Mouse (Mus musculus): Measurements from ENCODE around the gene Spint2. TPM values are rescaled to one million over a fixed set of nuclear protein-coding genes. Genes with fewer than 3 reads are reported as not detected.

Gene Spint2
- total and polyA plus RNA-seq, 2 experiments from 2014 or later = 36.7 to 127 TPM

DNA sequence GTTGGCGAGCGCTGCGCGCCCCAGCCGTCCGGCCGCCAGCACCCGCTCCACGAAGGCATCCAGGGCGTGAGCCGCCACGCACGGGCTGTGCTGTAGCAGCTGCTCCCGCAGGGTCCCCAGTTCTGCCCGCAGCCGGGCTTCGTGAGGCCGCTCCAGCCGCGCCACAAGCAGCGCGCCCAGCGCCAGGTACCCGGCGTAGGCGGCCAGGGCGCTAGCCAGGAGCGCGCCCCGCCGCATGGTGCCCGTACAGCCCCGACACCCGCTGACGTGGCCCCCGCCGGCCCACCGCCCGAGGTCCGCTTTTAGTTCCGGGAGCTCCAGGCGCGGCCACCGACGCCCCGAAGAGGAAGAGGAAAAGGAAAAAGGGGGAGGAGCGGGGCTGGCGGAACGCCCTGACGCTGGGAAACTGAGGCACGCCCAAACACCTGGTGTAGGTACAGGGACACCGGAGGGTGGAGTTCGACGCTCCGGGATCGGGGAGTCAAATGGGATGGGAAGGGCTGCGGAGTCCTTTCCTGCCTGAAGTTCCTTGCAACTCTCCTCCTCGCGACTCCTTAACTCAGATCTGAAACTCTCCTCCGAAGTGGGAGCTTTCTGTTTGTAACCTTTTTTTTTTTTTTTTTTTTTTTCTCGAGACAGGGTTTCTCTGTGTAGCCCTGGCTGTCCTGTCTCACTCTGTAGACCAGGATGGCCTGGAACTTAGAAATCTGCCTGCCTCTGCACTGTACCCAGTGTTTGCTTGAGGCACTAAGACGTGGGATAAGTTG is 49.3 kb downstream of the Spint2 start, which contains the start of gene Kcnk6:
Kcnk6 (minus strand) TSS at position 269 of the 767 bp plus-strand sequence.
- H3K27ac ChIP-seq (ENCODE audit: low read depth, low read length) = no peak within 1 kb of the TSS
- H3K9ac ChIP-seq = peak within 1 kb of the TSS; percentile 26
- no peak for DNase-seq
- ATAC-seq = no peak
- no peaks in the 10 kb centered on the region for H3K4me1 ChIP-seq (ENCODE audit: insufficient read depth)
- WGBS = 1% methylated on average over 50 of the region's 62 CpGs
- no peaks in the 10 kb centered on the region for H3K9me3 ChIP-seq (ENCODE audit: low read length)
- H3K4me2 ChIP-seq (ENCODE audit: low read depth) = peak within 1 kb of the TSS; percentile 86
- peak within 1 kb of the TSS; percentile 40 for H3K4me3 ChIP-seq (ENCODE audit: low read depth, low read length)
- H3K36me3 ChIP-seq (ENCODE audit: insufficient read depth) = no peaks in the 10 kb centered on the region
- TF ChIP-seq CTCF (IDR thresholded peaks at IDR 0.05; ENCODE audit: low read depth) = no peak
- H3K27me3 ChIP-seq (ENCODE audit: insufficient read depth, low read length) = peaks cover 13% of the 10 kb centered on the region

DNA sequence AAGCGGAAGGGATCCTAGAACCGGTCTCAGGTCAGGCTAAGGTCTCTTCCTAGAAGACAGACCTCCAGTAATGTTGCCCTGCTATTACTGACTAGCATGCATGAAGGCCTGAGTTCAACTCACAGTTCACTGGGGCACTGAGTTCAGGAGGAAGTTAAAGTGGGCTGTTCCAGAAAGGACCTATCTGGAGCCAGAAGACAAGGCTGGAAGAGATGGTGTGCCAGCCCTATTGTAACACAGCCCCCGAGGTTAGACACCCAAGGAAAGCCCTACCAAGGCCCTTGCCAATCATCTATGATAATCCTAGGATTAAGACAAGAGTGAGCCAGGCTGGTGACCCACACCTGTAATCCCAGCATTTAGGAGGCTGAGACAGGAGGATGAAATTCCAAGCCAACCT is 50.2 kb downstream of the Spint2 start:
- Histone ChIP-seq H3K9ac (no peak overlapping the region), H3K27me3 (ENCODE audit: insufficient read depth, low read length) (peaks cover 13% of the 10 kb centered on the region), H3K4me2 (ENCODE audit: low read depth) (peak overlapping the region; percentile 86; the same call in 1 of the 2 replicates), H3K27ac (ENCODE audit: low read depth, low read length) (no peak overlapping the region), H3K4me3 (ENCODE audit: low read depth, low read length) (peak overlapping the region; percentile 40; the same call in 1 of the 2 replicates), H3K9me3 (ENCODE audit: low read length) (no peaks in the 10 kb centered on the region), H3K36me3 (ENCODE audit: insufficient read depth) (no peaks in the 10 kb centered on the region), H3K4me1 (ENCODE audit: insufficient read depth) (no peaks in the 10 kb centered on the region)
- WGBS = 64% methylated on average over 3 of the region's 3 CpGs
- ATAC-seq (no peak), DNase-seq (no peak)
- TF ChIP-seq CTCF (IDR thresholded peaks at IDR 0.05; ENCODE audit: low read depth) = no peak

DNA sequence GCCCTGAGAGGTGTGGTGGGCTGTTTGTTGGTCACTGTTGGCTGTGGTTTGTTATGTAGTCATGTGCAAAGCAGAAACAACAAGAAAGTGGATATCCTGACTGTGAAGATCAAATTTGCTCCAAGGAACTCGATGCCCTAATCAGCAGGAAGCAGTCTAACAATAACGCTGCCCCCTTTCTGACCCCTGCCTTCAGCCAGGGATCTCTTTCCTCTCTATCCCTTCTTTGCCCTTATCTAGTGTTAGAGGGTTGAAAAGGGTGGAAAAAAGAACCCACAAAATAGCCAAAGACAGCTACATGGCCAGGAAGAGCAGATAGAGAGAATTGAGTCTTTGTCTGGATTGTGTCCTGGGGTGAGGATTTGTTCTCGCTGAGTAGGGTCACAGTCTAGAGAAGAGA is 51.2 kb downstream of the Spint2 start:
- Histone ChIP-seq H3K9me3 (ENCODE audit: low read length) (no peaks in the 10 kb centered on the region), H3K36me3 (ENCODE audit: insufficient read depth) (no peaks in the 10 kb centered on the region), H3K27ac (ENCODE audit: low read depth, low read length) (no peak overlapping the region), H3K4me2 (ENCODE audit: low read depth) (no peak overlapping the region), H3K4me3 (ENCODE audit: low read depth, low read length) (no peak overlapping the region), H3K9ac (no peak overlapping the region), H3K4me1 (ENCODE audit: insufficient read depth) (no peaks in the 10 kb centered on the region), H3K27me3 (ENCODE audit: insufficient read depth, low read length) (peaks cover 13% of the 10 kb centered on the region)
- no peak for ATAC-seq
- TF ChIP-seq CTCF (IDR thresholded peaks at IDR 0.05; ENCODE audit: low read depth) = no peak
- no peak for DNase-seq
- 24% methylated on average over 3 of the region's 3 CpGs for WGBS

DNA sequence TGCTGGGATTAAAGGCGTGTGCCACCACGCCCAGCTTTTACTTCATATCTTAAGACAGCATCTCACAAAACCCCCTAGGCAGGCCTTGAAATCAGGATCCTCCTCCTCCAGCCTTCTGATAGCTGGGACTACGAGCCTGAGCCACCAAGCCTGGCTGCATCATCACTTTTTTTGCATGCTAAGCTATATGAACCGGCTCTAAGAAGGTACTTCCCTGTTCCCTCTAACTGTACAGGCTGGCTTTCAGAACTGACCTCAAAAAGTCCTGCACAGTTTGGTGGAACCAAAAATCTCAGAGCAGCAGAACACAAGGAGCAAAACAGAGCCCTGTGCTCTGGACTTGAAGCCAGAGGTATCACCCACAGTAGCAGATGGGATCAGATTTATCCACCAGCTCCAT is 53.5 kb downstream of the Spint2 start:
- Histone ChIP-seq H3K9ac (no peak overlapping the region), H3K36me3 (ENCODE audit: insufficient read depth) (no peaks in the 10 kb centered on the region), H3K27ac (ENCODE audit: low read depth, low read length) (no peak overlapping the region), H3K4me1 (ENCODE audit: insufficient read depth) (peaks cover 6% of the 10 kb centered on the region; the same call in 1 of the 2 replicates), H3K4me2 (ENCODE audit: low read depth) (no peak overlapping the region), H3K4me3 (ENCODE audit: low read depth, low read length) (no peak overlapping the region), H3K9me3 (ENCODE audit: low read length) (no peaks in the 10 kb centered on the region), H3K27me3 (ENCODE audit: insufficient read depth, low read length) (peaks cover 12% of the 10 kb centered on the region)
- DNase-seq = no peak
- no peak for ATAC-seq
- TF ChIP-seq CTCF (IDR thresholded peaks at IDR 0.05; ENCODE audit: low read depth) = no peak
- 79% methylated on average over 4 of the region's 4 CpGs for WGBS

DNA sequence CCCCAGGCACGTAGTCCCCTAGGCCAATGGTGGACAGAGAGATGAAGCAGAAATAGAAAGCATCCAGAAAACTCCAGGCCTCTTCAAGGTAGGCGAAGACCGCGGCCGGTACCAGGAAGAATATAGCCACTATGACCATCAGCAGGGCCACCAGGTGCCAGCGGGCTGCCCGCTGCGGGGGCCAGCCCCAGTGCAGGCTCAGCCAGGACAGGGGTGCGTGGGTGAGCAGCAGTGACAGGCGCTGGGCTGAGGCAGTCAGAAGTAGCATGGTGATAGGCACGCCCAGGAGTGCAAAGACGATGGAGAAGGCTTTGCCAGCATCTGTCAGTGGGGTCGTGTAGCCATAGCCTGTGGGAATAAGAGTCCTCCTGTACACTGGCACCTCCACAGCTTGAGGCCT is 56.2 kb downstream of the Spint2 start:
- Histone ChIP-seq H3K4me2 (ENCODE audit: low read depth) (peak overlapping the region; percentile 31), H3K4me3 (ENCODE audit: low read depth, low read length) (no peak overlapping the region)

DNA sequence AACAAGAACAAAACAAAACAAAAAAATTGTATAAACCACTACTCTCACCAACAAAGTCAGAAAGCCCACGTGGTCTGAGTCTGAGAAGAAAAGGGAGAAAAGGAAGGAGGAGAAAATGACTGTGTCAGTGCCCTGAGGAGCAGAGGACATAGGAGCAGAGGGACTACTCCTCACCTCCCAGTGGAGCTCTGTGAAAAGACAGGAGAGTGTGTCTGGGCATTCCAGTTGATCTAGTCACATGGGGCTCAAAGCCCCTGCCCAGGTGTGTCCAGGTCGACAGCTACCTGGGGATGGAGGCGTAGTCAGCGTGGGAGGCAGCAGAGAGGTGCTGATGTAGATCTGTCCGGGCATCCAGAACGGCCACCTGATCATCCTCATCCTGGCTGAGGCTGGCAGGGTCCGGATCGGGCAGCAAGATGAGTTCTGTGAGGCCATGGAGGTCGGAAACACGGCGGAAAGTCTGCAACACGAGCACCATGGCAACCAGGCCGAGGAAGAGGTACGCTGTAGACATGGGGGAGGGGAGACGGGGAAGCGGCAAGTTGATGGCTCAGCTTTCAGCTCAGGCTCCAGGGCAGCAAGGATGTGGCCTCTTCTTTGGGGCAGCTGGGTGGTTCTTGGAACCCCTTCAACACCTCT is 56.8 kb downstream of the Spint2 start:
- TF ChIP-seq CTCF (IDR thresholded peaks at IDR 0.05; ENCODE audit: low read depth) = no peak
- WGBS = 11% methylated on average over 16 of the region's 16 CpGs
- peak; percentile 71 for ATAC-seq
- Histone ChIP-seq H3K27ac (ENCODE audit: low read depth, low read length) (no peak overlapping the region), H3K36me3 (ENCODE audit: insufficient read depth) (no peaks in the 10 kb centered on the region), H3K9me3 (ENCODE audit: low read length) (0 out of 2 replicates have a peak, but pooled peaks cover 2% of the 10 kb centered on the region), H3K4me1 (ENCODE audit: insufficient read depth) (peaks cover 6% of the 10 kb centered on the region; the same call in 1 of the 2 replicates), H3K9ac (peak overlapping the region; percentile 22; the same call in 1 of the 2 replicates), H3K27me3 (ENCODE audit: insufficient read depth, low read length) (no peaks in the 10 kb centered on the region), H3K4me3 (ENCODE audit: low read depth, low read length) (no peak overlapping the region; the same call in 1 of the 2 replicates), H3K4me2 (ENCODE audit: low read depth) (peak overlapping the region; percentile 31)
- peak; percentile 32 for DNase-seq

More for the DNA sequence above, 56.2 kb downstream of the Spint2 start:
- 71% methylated on average over 13 of the region's 13 CpGs for WGBS
- DNase-seq (no peak), ATAC-seq (no peak)
- H3K4me1 ChIP-seq (ENCODE audit: insufficient read depth) = peaks cover 6% of the 10 kb centered on the region; the same call in 1 of the 2 replicates
- TF ChIP-seq CTCF (IDR thresholded peaks at IDR 0.05; ENCODE audit: low read depth) = no peak
- H3K9me3 ChIP-seq (ENCODE audit: low read length) = no peaks in the 10 kb centered on the region
- H3K27ac ChIP-seq (ENCODE audit: low read depth, low read length) = no peak overlapping the region
- H3K27me3 ChIP-seq (ENCODE audit: insufficient read depth, low read length) = no peaks in the 10 kb centered on the region
- no peaks in the 10 kb centered on the region for H3K36me3 ChIP-seq (ENCODE audit: insufficient read depth)
- H3K9ac ChIP-seq = peak overlapping the region; percentile 22; the same call in 1 of the 2 replicates

DNA sequence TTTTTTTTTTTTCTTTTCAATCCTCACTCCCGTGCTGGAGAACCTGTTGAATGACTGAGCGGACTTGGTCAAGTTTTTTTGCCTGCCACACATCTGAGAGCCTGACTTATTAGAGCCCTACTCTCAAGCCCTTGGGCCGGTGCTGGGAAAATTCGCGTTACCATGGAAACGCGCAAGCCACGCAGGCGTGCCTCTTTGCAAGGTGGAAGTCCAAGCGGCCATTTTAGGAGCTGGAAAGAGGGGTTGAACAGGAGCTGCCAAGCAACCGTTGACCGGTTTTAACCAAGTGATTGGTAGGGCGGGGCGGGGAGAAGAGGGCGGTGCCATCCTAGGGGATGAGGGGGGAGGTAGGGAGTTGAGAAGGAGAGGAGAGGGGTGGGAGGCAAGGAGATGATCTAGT is 66.9 kb downstream of the Spint2 start:
- no peak for TF ChIP-seq CTCF (IDR thresholded peaks at IDR 0.05; ENCODE audit: low read depth)
- H3K27me3 ChIP-seq (ENCODE audit: insufficient read depth, low read length) = no peaks in the 10 kb centered on the region
- 0 out of 2 replicates have a peak, but pooled peaks cover 3% of the 10 kb centered on the region for H3K9me3 ChIP-seq (ENCODE audit: low read length)
- H3K4me3 ChIP-seq (ENCODE audit: low read depth, low read length) = no peak overlapping the region
- no peak overlapping the region for H3K9ac ChIP-seq
- no peaks in the 10 kb centered on the region for H3K36me3 ChIP-seq (ENCODE audit: insufficient read depth)
- ATAC-seq = no peak
- WGBS = 47% methylated on average over 15 of the region's 15 CpGs
- H3K27ac ChIP-seq (ENCODE audit: low read depth, low read length) = no peak overlapping the region
- peaks cover 15% of the 10 kb centered on the region for H3K4me1 ChIP-seq (ENCODE audit: insufficient read depth)
- peak; percentile 31 for DNase-seq
- no peak overlapping the region for H3K4me2 ChIP-seq (ENCODE audit: low read depth)

Data from forebrain, postnatal 0 days (tissue).